Mouse (Mus musculus) CD4-positive, CD25-positive, alpha-beta regulatory T cell, adult 4 months (primary cell): ENCODE results near the gene Me1. TPM values are rescaled to one million over a fixed set of nuclear protein-coding genes. Genes with fewer than 3 reads are reported as not detected.

Experiments used
- polyA plus RNA-seq, 2 experiments: library from polyadenylated mRNA; unstranded; fragments of 100-300 nt; shearing (Covaris generic); gene quantifications; one replicate each; pipeline ENCODE4 v1.2.1; 2017

Me1 gene
- polyA plus RNA-seq, 2 experiments from 2014 or later: not detected

Other genes starting within 250 kb of the Me1 start
- gene Ube2cbp, start 231.0 kb downstream of the Me1 start, polyA plus RNA-seq: 1 to 10 TPM; 4.6 to 8.2 TPM
- gene Dop1a, start 228.8 kb downstream of the Me1 start, polyA plus RNA-seq: 10 to 100 TPM; 27.9 to 28.8 TPM
- gene Pgm3, start 124.1 kb downstream of the Me1 start, polyA plus RNA-seq: 10 to 100 TPM; 17.0 to 24.9 TPM
- 1 to 10 TPM; 4.6 to 5.5 TPM for gene Rwdd2a, start 124.0 kb downstream of the Me1 start, polyA plus RNA-seq
- not detected for gene Prss35, start 47.7 kb upstream of the Me1 start, polyA plus RNA-seq
- gene Snap91, start 184.7 kb upstream of the Me1 start, polyA plus RNA-seq: not detected